Mouse (Mus musculus) olfactory bulb, adult 2 months (tissue): ENCODE results near the gene Gria4. TPM values are rescaled to one million over a fixed set of nuclear protein-coding genes. Genes with fewer than 3 reads are reported as not detected.

Experiments
- H3K27ac ChIP-seq: fragments of 200-500 bp; 2 replicates; pipeline ENCODE4 v1.5.1; 2012; ENCODE audit warnings: low read depth, low read length; ENCODE audit not compliant: insufficient read depth
- H3K4me1 ChIP-seq: fragments of 200-500 bp; 2 replicates; pipeline ENCODE4 v1.6.1; 2012; ENCODE audit warnings: low read length; ENCODE audit not compliant: control insufficient read depth, insufficient read depth
- H3K4me3 ChIP-seq: fragments of 200-500 bp; 2 replicates; pipeline ENCODE4 v1.5.1; 2012; ENCODE audit warnings: mild to moderate bottlenecking, low read depth, low read length, moderate library complexity; ENCODE audit not compliant: insufficient read depth
- CTCF ChIP-seq: fragments of 200-500 bp; IDR thresholded peaks from 2 replicates; pipeline ENCODE4 v1.5.1; 2012; ENCODE audit warnings: low read depth, mild to moderate bottlenecking, low read length, moderate library complexity; ENCODE audit not compliant: insufficient read depth
- POLR2A ChIP-seq: fragments of 200-500 bp; IDR thresholded peaks from 2 replicates; pipeline ENCODE4 v1.6.1; 2012; ENCODE audit warnings: mild to moderate bottlenecking, low read depth, low read length, moderate library complexity; ENCODE audit not compliant: insufficient read depth
- WGBS: fragments of 180-500 bp; shearing (Covaris S2); methylation state at CpG from one replicate; pipeline ENCODE4 v1.1.7; 2018; 5-methylcytosine and 5-hydroxymethylcytosine counted together
- polyA plus RNA-seq: library from polyadenylated mRNA; stranded (reverse); fragments of >200 nt; gene quantifications from 2 replicates; pipeline ENCODE4 v1.2.4, GENCODE M21; 2012; ENCODE audit warnings: low replicate concordance; ENCODE audit not compliant: missing spikeins, insufficient read depth, insufficient read length

Gria4 gene
- polyA plus RNA-seq, 1 experiment, result not detected

- H3K27ac ChIP-seq, result no peak overlapping the region
- no peak overlapping the region for H3K4me3 ChIP-seq
- WGBS, result 58% methylated on average over 4 of the region's 4 CpGs
- TF ChIP-seq POLR2A (no peak), CTCF (no peak)
- no peaks in the 10 kb centered on the region for H3K4me1 ChIP-seq
Measured at GRCm38 (mm10) chr9:4631910-4632309, 164.1 kb downstream of the Gria4 start.

GRCm38 (mm10) chr9:4615286-4615685 is 180.7 kb downstream of the Gria4 start:
- Histone ChIP-seq H3K4me1 (no peaks in the 10 kb centered on the region), H3K4me3 (no peak overlapping the region), H3K27ac (peak overlapping the region; percentile 73)
- TF ChIP-seq CTCF, result no peak
- no peak for TF ChIP-seq POLR2A

GRCm38 (mm10) chr9:4605354-4605753 is 190.7 kb downstream of the Gria4 start:
- TF ChIP-seq POLR2A, result no peak
- no peak for TF ChIP-seq CTCF
- WGBS, result 59% methylated on average over 3 of the region's 3 CpGs

GRCm38 (mm10) chr9:4604236-4604635 is 191.8 kb downstream of the Gria4 start:
- H3K27ac ChIP-seq, result no peak overlapping the region

More at GRCm38 (mm10) chr9:4605354-4605753, 190.7 kb downstream of the Gria4 start:
- no peaks in the 10 kb centered on the region for H3K4me1 ChIP-seq
- no peak overlapping the region for H3K4me3 ChIP-seq
- H3K27ac ChIP-seq, result no peak overlapping the region

GRCm38 (mm10) chr9:4601788-4602187 is 194.2 kb downstream of the Gria4 start:
- TF ChIP-seq CTCF, result no peak
- no peak for TF ChIP-seq POLR2A
- H3K4me1 ChIP-seq, result no peaks in the 10 kb centered on the region
- 53% methylated on average over 2 of the region's 2 CpGs for WGBS
- no peak overlapping the region for H3K4me3 ChIP-seq
- H3K27ac ChIP-seq, result no peak overlapping the region

More at GRCm38 (mm10) chr9:4604236-4604635, 191.8 kb downstream of the Gria4 start:
- no peak for TF ChIP-seq CTCF
- TF ChIP-seq POLR2A, result no peak
- H3K4me3 ChIP-seq, result no peak overlapping the region
- no peaks in the 10 kb centered on the region for H3K4me1 ChIP-seq

GRCm38 (mm10) chr9:4573596-4573995 is 222.4 kb downstream of the Gria4 start:
- no peaks in the 10 kb centered on the region for H3K4me1 ChIP-seq
- TF ChIP-seq CTCF (no peak), POLR2A (no peak)
- H3K4me3 ChIP-seq, result no peak overlapping the region
- WGBS, result 77% methylated on average over 5 of the region's 5 CpGs
- H3K27ac ChIP-seq, result no peak overlapping the region

GRCm38 (mm10) chr9:4555415-4555959 is 240.5 kb downstream of the Gria4 start:
- Histone ChIP-seq H3K27ac (peak overlapping the region; percentile 86), H3K4me1 (no peaks in the 10 kb centered on the region), H3K4me3 (no peak overlapping the region)
- 18% methylated on average over 4 of the region's 4 CpGs for WGBS
- TF ChIP-seq CTCF, result no peak
- TF ChIP-seq POLR2A, result no peak

- Histone ChIP-seq H3K27ac (no peak overlapping the region), H3K4me3 (no peak overlapping the region), H3K4me1 (no peaks in the 10 kb centered on the region)
- TF ChIP-seq POLR2A, result no peak
- no peak for TF ChIP-seq CTCF
- 83% methylated on average over 1 of the region's 1 CpGs for WGBS
Measured at GRCm38 (mm10) chr9:4539218-4539617, 256.8 kb downstream of the Gria4 start.

GRCm38 (mm10) chr9:4536514-4537150 is 259.4 kb downstream of the Gria4 start:
- TF ChIP-seq POLR2A, result no peak
- TF ChIP-seq CTCF, result no peak
- Histone ChIP-seq H3K4me1 (0 out of 2 replicates have a peak, but pooled peaks cover 2% of the 10 kb centered on the region), H3K27ac (no peak overlapping the region), H3K4me3 (no peak overlapping the region)
- 90% methylated on average over 6 of the region's 6 CpGs for WGBS

GRCm38 (mm10) chr9:4514563-4514885 is 281.5 kb downstream of the Gria4 start:
- no peak overlapping the region for H3K27ac ChIP-seq
- no peaks in the 10 kb centered on the region for H3K4me1 ChIP-seq
- 100% methylated on average over 1 of the region's 1 CpGs for WGBS
- no peak overlapping the region for H3K4me3 ChIP-seq
- no peak for TF ChIP-seq CTCF
- TF ChIP-seq POLR2A, result no peak
